Mouse (Mus musculus) gastrocnemius, postnatal 4 days (tissue): Measurements from ENCODE around the gene Nsd2. TPM values are rescaled to one million over a fixed set of nuclear protein-coding genes. Genes with fewer than 3 reads are reported as not detected.
"Not testable (repeated sequence)": the region's sequence is repeated elsewhere in the genome, so short reads cannot be mapped to it uniquely, and the experiment has no call there.

Experiments used
- DNase-seq, 2 experiments: peaks; one replicate each; pipeline ENCODE4 v3.0.0; 2021 to 2022; ENCODE audit warnings: low spot score in 2 of 2, mixed read lengths in 2 of 2
- total RNA-seq, 2 experiments: library from RNA; stranded (reverse); gene quantifications; 2 replicates each; pipeline ENCODE4 v1.2.3; 2021

Gene Nsd2
- total RNA-seq, 2 experiments from 2014 or later: 72.1 to 75.6 TPM

DNA sequence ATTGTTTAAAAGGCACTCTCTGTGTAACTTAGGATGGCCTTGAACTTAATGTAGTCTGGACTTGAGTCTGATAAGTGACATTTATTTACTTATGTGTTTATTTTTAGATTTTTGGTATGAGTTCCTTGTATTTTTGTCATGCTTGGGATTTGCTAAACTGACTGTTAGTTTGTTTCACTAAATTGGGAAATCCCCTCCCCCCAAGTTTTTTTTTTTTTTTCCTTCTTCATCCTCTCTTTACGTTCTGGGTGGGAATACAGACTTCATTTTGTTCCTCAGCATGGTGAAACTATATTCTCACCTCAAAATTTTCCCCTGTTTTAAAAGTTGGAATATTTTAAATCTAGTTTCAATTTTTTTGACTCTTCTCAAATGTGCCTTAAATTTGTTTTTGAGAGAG lies 20.8 kb downstream of the Nsd2 start:
- no peak for DNase-seq

- DNase-seq: no peak
Observed at GRCm38 (mm10) chr5:33842549-33842948, 22.0 kb downstream of the Nsd2 start.

DNA sequence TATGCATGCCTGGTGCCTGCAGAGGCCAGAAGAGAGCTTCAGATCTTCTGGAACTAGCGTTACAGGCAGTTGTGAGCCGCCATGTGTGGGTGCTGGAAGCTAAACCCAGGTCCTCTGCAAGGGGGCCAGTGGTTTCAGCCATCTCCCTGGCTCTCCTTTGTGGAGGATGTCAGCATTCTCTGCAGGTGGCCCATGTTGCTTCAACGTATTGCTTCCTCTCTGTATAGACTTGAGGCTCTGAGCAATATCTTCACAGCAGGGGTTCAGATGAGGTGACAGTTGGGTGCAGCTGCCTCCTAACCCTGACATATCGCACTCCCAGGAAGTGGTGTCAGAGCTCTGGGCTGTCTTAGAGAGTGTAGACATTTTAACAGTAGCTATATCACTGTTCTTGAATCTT lies 30.9 kb downstream of the Nsd2 start:
- DNase-seq: no peak

- DNase-seq: no peak
Observed at GRCm38 (mm10) chr5:33853086-33853485, 32.6 kb downstream of the Nsd2 start.

DNA sequence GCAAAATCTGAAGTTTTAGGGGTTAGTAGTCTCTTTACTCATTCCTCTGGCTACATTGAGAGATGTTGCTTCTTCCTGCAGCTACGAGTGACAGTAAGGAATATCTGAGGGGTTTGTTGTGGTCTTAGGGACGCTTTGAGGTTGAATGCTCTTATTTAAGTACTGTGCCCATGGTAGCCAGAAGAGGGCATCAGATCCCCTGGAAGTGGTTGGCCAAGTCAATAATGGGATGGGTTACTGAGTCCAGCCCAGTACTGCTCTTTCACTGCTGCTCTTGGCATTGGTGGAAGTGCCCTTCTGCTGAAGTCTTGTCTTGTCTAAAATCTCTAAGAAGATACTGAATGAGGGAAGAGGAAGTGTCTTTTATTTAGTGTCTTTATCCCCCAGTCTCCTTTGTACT lies 33.5 kb downstream of the Nsd2 start:
- no peak for DNase-seq

- DNase-seq: no peak
Observed at GRCm38 (mm10) chr5:33857693-33858092, 37.2 kb downstream of the Nsd2 start.

DNA sequence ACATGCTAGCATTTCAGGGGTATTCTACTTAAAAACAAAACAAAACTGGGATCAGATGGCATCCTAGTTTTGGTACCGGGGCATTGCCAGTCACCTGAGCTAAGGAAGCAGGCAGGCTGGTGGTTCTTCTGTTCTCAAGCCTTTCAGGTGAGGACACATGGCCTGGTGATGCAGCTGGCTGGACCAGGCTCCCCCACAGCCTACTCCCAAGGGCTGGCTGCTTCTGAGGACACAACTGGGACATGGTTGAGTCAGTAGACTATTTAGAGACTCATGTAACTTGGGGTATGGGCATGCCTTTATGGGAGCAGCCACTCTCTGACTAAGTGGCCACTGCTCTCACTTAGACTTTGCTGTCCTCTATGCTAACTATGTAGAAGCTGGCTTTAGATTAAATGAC lies 54.9 kb downstream of the Nsd2 start:
- no peak for DNase-seq

DNA sequence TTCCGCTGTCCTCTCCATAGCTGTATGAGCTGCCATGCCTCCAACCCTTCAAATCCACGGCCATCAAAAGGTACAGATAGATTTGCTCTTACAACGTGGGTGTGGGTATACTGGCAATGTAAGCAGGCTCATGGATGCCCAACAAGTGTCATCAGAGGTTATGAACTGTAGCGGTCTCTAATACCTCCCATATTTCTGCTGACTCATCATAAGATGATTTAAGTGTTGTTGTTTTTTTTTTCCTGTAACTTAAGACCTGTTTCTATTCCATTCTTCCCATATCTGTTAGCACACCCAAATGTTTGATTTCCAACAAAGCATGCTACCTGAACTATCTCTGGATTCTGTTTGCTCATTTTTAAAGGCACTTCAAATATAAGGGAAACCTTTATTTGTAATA lies 60.6 kb downstream of the Nsd2 start:
- DNase-seq: no peak

DNA sequence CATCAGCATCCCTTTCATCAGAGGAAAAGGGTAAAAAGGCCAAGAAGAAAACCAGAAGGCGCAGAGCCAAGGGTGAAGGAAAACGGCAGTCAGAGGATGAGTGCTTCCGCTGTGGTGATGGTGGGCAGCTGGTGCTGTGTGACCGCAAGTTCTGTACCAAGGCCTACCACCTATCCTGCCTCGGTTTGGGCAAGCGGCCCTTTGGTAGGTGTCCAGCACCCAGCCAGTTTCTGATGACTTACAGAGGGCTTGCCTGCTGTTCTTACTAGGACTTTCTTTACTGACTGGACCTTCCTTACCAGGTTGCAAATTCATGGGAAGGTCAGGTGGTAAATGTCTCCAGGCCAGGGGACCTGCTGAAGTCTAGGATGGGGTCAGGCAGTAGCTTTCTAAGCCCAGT lies 72.9 kb downstream of the Nsd2 start:
- no peak for DNase-seq

- no peak for DNase-seq
Observed at GRCm38 (mm10) chr5:33895116-33895515, 74.6 kb downstream of the Nsd2 start.

DNA sequence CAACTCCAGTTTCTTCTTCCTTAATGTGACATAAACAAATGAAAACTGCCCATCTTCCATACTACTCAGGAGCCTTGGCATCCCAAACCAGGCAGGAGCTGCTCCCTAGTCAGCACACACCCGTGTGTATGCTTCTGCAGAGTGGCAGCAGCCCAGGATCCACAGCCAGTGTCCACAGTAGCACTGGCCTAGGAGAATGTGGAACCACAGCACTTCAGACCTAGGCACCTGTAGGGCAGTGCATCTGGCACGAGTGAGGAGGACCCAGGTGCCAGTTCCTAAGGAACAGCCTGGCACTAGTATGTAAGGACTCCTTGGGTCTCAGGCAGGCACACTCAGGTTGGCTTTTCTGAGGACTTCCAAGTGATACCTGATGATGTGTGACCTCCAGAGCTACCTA lies 76.6 kb downstream of the Nsd2 start:
- DNase-seq: no peak

DNA sequence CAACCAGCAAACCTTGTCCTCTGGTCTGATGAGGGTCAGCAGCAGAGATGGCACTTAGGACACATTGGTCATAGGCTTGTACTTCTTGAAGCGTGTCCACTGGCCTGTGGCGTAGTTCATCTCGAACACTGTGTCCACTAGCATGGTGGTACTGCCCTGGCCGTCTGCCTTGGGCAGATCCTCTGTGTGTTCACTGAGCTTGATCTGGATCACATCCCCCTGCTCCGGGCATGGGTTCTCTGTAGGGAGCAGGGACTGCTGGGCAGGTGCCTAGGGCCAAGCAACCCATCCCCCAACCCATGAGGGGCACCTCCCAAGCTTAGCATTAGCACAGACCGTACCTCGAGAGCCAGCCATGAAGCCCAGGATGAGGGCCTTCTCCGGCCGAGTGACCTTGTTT lies 78.1 kb downstream of the Nsd2 start:
- no peak for DNase-seq

GRCm38 (mm10) chr5:33899245-33899644 lies 78.7 kb downstream of the Nsd2 start:
- DNase-seq: no peak

GRCm38 (mm10) chr5:33900101-33900500 lies 79.6 kb downstream of the Nsd2 start:
- DNase-seq: no peak

- no peak for DNase-seq
Observed at GRCm38 (mm10) chr5:33900701-33901263, 80.3 kb downstream of the Nsd2 start.

GRCm38 (mm10) chr5:33901278-33901677 lies 80.8 kb downstream of the Nsd2 start:
- DNase-seq: no peak

DNA sequence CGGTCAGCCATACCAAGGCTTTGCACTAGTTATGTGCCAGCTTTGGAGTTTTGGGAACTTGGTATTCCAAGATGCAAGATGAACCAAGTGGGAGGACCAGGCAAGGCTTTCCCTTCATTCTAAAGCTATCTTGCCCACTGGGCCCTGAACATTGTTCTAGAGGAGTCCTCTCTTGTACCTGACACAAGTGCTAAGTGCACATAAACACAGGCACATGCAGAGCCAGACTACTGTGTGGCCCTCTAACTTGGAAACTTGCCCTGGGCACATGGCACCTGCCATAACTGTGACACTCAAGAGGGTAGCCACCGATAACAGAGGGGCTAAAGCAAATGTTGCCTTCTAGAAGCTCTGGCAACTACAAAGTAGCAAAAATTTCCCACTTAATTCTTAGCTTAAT lies 82.2 kb downstream of the Nsd2 start:
- no peak for DNase-seq

DNA sequence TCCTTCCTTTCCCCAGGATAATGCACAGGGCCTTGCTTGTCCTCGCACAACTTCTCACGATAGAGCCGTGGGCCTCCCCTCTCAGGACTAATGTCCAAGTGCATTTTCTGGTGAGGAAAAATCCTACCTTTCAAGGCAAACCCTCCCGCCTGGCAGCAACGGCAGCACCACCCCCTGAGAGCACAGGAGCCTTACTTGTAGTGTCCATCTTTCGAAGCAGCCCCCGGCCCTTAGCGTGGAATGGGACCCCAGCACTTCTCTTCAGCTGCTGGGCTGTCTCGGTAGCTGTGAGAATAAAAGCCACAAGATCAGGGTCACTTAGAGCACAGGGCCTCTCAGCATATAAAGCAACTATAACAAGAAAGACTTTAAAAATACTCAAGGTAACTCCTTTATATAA lies 82.7 kb downstream of the Nsd2 start:
- no peak for DNase-seq

GRCm38 (mm10) chr5:33915031-33915430 lies 94.5 kb downstream of the Nsd2 start:
- DNase-seq: not testable (repeated sequence)

DNA sequence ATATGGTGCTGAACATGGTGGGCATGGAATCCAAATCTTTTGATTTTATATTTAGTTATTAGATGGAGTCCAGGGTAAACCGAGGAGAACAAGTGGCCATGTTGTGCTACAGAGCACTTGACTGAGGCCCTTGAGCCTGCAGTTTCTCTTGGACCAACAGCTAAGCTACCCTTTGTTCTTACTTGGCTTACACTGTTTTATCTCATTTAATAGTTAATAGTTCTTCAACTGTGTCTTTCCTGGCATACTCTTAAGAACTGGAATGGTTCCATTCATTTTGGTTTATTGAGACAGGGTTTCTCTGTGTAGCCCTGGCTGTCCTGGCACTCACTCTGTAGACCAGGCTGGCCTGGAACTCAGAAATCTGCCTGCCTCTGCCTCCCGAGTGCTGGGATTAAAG lies 96.1 kb downstream of the Nsd2 start:
- not testable (repeated sequence) for DNase-seq

GRCm38 (mm10) chr5:33919466-33919865 lies 98.9 kb downstream of the Nsd2 start:
- DNase-seq: no peak

DNA sequence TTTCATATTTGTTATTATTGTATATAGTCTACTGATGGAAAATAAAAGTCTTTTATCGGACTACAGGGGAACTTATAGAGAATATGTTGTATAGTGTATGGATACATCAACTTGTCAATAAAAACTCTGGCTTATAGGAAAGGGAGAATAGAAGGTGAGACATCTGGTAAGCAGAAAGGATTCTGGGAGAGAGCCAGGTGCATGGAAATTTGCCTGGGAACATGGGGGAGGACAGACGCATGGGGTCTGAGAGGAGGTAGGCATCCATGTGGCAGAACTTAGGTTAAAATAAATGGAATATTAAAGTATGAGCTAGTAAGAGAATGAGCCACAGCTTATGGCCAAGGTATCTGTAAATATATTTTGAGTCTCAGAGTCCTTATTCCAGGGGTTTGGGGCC lies 99.5 kb downstream of the Nsd2 start:
- no peak for DNase-seq

DNA sequence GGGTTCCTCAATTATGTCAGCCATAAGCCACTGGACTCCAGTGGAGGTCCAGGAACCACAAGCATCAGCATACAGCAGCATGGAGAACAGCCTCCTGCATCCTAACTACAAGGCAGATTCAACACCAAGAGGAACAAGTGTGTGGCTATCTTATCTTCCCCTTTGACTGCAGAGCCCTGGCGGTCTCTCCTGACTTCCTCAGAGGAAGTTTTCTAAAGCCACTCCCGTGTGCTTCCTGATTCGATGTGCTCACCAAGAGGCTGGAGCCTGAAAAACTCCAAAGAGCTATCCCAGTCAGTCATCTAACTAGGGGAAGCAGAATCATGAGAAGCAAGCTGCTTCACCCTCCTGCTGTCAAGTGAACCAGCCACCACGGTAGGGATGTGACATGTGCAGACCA lies 100.4 kb downstream of the Nsd2 start:
- DNase-seq: no peak
